Mouse (Mus musculus) thymus, postnatal 10 days (tissue): ENCODE results near the gene Hsd17b6.
"Not testable (repeated sequence)": the region's sequence is repeated elsewhere in the genome, so short reads cannot be mapped to it uniquely, and the experiment has no call there.

Experiments
- DNase-seq, 2 experiments: peaks; one replicate each; pipeline ENCODE4 v3.0.0; 2021; ENCODE audit warnings: low spot score in 2 of 2

Gene Hsd17b6

DNA sequence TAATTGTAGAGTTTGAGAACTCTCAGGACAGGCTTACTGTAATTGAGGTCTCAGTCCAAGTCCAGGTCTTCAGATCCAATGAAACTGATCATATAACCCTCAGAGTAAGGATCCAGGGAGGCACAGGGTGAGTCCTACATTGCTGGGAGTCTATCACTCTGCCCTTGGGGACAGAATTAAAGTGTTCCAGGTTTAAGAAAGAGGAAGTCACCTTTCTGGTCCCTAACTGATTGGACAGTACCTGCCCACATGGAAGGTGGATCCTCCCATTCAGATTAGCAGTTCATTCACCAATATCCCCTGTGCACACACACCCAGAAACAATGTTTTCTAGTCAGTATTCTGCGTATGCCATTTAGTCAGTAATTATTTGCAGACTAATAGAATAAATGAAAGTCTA is at the start of gene Hsd17b6:
Hsd17b6 (minus strand) TSS at position 166 of the 400 bp plus-strand sequence.
- DNase-seq = no peak

DNA sequence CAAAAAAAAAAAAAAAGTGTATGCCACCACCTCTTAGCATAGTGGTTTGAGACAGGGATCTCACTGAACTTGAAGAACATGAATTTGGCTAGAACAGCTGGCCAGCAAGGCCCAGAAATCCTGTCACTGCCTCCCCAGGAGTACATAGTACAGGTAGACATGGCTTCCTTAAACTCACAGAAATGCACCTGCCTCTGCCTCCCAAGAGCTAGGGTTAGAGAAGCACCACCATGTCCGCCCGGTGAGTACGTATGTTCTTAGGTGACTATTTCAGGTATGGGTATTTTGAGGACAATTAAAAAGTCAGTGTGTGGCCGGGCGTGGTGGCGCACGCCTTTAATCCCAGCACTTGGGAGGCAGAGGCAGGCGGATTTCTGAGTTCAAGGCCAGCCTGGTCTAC is 45.6 kb upstream of the Hsd17b6 start:
- DNase-seq = no peak

DNA sequence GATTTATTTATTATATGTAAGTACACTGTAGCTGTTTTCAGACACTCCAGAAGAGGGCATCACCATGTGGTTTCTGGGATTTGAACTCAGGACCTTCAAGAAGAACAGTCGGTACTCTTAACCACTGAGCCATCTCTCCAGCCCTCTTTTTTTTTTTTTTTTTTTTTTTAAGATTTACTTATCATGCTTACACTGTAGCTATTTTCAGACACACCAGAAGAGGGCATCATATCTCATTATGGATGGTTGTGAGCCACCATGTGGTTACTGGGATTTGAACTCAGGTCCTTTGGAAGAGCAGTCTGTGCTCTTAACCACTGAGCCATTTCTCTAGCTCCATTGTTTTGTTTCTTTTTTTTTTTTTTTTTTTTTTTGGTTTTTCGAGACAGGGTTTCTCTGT is 44.7 kb upstream of the Hsd17b6 start:
- not testable (repeated sequence) for DNase-seq

DNA sequence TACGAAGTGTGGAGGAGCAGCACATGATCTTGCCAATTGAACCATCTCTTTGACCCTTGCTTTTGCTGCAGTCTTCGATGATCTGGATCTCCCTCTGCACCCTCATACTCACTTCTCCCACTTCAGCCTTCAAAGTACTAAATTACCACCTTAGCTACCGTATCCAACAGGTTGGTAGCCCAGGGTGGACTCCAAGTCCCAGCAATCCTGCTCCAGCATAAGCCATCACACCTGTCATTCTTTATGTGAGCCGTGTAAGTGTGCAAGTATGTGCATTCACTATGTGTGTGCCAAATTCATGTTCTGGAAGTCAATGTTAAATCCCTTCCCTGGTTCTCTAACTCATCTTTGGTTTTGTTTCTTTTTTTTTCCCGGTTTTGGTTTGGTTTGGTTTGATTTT is 44.2 kb upstream of the Hsd17b6 start:
- DNase-seq = no peak

DNA sequence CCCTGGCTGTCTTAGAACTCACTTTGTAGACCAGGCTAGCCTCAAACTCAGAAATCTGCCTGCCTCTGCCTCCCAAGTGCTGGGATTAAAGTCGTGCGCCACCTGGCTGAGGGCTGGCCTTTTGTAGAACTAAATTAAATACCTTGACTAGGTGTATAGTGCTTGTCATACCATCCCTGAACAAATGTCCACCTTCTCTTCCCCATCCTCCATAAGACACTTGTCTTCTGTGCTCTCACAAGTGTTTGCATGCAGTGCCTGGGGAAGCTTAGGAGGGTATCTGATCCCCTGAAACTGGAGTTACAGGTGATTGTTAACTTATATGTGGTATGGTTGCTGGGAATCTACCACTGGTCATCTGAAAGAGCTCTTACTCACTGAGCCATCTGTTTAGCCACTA is 42.9 kb upstream of the Hsd17b6 start:
- DNase-seq = no peak

DNA sequence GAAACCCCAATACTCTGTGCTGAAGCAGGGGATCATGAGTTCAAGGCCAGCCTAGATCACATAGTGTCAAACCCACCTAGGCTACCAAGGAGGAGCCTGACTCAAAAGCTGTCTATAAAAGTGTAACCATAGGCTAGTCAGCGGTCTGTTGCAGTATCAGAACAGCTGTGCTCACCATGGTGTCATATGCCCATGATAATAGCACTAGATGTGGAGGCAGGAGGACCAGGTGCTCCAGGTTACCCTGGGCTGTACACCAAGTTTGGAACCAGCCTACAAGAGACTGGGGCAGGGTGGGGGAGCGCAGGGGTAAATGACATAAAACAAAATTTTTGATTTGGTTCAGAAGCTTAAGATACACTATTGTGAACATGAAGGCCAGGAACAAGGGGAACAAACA is 42.3 kb upstream of the Hsd17b6 start:
- DNase-seq = no peak

DNA sequence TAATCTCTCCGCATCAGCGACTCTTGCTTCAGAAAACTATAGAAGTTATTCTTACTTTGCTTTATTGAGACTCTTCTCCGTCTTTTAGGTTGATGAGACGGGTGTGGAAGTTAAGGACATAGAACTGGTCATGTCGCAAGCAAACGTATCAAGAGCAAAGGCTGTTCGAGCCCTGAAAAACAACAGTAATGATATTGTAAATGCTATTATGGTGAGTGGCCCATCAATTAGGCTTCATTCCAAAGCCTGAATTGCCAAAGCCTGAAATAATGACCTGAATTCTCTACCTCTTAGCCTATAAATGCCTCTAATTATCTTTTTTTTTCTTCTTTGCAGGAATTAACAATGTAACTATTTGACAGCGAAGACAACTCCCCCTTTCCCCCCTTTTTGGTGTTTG is 40.7 kb upstream of the Hsd17b6 start:
- DNase-seq = no peak

DNA sequence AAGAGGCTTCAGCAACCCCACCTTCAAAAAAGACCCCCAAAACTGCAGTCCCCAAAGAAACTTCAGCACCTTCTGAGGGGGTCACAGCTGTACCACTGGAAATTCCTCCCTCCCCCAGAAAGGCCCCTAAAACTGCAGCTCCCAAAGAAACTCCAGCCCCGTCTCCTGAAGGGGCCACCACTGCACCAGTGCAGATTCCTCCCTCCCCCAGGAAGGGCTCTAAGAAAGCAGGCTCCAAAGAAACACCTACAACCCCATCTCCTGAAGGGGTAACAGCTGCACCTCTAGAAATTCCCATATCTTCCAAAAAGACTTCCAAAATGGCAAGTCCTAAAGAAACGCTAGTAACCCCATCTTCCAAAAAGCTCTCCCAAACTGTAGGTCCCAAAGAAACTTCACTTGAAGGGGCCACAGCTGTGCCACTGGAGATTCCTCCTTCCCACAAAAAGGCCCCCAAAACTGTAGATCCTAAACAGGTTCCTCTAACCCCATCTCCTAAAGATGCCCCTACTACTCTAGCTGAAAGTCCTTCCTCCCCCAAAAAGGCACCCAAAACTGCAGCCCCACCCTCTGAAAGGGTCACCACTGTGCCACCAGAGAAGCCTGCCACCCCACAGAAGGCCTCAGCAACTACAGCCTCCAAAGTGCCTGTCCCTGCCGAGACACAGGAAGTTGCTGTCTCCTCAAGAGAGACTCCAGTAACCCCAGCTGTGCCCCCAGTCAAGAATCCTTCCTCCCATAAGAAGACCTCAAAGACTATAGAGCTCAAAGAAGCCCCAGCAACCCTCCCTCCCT is 35.8 kb upstream of the Hsd17b6 start:
- peak; percentile 34 to 51 for DNase-seq

DNA sequence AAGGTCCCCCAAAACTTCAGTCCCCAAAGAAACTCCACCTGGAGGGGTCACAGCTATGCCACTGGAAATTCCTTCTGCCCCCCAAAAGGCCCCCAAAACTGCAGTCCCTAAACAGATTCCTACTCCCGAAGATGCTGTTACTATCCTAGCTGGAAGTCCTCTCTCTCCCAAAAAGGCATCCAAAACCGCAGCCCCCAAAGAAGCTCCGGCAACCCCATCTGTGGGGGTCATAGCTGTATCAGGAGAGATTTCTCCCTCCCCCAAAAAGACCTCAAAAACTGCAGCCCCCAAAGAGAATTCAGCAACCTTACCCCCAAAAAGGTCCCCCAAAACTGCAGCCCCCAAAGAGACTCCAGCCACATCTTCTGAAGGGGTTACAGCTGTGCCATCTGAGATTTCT is 35.1 kb upstream of the Hsd17b6 start:
- no peak for DNase-seq

DNA sequence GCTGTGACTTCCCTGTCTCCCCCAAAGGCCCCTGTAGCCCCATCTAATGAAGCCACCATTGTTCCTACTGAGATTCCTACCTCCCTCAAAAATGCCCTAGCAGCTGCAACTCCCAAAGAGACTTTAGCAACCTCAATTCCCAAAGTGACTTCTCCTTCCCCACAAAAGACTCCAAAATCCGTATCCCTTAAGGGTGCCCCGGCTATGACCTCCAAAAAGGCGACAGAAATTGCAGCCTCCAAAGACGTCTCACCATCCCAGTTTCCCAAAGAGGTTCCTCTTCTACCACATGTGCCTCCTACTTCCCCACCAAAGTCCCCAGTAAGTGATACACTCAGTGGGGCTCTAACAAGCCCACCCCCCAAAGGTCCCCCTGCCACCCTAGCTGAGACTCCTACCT is 34.2 kb upstream of the Hsd17b6 start:
- no peak for DNase-seq

DNA sequence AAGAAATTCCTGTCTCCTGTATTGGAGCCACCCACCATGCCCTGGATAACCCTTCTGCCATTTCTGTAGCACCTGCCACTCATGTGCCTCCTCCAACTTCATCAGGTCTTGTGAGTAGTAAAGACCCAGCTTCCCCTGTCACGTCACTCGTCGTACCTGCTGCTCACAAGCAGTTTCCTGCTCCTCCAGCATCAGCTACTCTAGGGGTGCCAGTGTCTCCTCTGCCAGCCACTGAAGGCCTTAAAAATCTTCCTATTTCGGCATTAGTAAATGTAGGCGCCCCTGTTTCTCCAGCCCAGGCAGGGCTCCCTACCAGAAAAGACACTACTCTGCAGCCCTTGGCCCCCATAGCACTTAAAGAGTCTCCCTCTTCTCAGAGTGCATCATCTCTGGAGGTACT is 32.9 kb upstream of the Hsd17b6 start:
- no peak for DNase-seq

DNA sequence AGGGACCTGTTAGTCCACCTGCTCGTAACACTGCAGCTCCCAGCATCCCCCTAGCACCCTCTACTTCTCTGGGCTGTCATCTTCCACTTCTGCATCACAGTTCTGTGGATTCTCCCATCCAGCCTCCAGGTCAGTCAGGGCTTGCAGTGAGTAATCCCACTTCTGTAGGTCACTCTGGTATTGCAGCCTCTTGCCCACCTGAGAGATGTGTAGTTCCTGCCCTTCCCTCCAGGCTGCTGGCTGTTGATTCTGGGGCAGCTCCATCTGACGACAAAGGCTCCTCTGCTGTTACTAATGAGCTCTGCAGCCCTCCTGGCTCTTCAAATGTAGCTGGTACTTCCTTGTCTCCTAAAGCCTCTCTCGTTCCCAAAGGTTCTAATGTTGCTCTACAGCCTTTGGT is 32.4 kb upstream of the Hsd17b6 start:
- no peak for DNase-seq

DNA sequence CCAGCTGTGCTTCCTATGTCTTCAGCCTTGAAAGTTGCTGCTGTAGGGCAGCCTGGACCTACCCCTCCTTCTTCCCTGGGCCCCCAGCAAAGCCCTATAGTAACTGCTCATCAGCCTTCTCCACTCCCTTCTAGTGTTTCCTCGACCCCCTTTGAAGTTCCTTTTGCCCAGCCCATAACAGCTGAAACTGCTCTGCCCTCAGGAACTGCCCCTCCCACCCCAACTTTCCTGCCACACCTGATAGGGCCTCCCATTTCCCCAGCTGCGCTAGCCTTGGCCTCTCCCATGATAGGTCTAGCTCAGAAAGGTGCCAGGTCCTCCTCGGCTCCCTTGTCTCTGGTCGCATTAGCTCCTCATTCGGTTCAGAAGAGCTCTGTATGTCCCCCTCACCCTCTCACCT is 31.8 kb upstream of the Hsd17b6 start:
- peak; percentile 26 to 33 for DNase-seq

DNA sequence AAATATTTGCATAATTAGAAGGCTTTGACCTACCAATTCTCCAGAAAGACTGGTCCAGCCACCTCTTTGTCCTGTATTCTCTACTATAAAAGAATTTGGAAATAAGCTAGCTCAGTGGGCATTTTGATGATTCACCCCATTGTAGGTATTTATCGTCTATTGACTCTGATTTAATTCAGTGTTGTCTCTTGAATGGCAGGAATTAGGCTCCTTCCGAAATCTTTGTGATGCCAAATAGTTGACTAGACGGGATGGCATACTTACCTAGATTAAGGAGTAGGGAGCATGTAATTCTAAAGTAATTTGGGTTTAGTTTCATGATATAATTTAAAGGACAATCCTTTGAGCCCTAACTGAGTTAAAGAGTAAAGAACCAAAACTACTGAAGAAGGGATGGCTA is 30.5 kb upstream of the Hsd17b6 start:
- DNase-seq = no peak

DNA sequence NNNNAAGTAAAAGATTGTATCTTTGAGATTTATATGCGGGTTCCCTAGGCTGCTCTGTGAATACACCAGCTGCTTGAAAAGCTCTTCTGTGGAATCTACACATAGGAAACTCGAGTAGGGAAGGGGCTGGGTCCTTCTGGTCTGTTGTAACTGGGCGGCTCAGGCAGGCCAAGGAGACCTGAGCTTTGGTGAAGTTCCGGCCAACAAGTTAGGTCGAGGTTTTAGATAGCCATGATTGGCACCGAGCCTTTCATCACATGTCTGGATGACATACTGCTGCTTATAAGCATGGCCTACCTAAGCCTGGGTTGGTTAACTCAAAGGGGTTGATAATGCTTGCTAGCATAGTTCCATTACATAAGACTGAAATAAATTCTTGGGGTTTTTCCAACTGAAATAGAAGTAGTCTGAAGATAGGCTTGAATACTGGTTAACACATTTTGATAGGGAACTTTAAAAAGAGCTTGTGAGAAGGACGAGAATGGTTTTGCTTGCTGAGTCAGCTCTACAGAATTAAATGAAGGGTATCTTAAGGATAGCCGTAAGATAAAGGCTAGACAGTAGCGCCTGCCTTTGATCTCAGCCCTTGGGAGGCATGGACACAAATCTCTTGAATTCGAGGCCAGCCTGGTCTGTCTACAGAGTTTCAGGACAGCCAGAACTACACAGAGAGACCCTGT is 29.5 kb upstream of the Hsd17b6 start:
- no peak for DNase-seq

DNA sequence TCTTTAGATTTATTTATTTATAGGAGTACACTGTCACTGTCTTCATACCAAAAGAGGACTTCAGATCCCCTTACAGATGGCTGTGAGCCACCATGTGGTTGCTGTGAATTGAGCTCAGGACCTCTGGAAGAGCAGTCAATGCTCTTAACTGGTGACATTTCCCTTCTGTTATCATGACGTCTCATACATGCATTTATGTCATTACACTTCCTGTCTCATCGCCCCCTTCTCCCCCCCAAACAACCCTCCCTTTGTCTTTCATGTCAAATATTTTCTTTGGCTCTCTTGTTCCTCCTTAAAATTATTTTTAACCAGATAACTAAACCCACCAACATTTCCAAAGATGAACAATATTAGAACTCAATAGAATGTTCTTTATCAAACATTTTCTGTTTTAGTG is 23.4 kb upstream of the Hsd17b6 start:
- no peak for DNase-seq

DNA sequence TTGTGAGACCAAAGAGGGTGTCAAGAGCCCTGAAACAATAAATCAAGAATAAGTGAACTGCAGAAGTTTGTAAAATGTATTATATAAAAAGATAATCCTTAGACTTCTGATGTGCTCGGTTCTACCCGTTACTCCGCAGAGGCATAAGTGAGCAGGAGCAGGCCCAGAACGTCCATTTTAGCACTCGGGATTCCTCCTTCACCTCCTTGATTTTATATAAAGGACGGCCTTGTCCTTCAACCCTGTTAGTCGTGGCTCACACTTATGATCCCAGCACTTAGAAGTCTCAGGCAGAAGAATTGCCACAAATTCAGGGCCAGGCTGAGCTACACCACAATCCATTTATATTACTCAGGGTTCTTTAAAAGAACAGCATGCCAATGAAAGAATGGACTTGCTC is 22.5 kb upstream of the Hsd17b6 start:
- DNase-seq = no peak

DNA sequence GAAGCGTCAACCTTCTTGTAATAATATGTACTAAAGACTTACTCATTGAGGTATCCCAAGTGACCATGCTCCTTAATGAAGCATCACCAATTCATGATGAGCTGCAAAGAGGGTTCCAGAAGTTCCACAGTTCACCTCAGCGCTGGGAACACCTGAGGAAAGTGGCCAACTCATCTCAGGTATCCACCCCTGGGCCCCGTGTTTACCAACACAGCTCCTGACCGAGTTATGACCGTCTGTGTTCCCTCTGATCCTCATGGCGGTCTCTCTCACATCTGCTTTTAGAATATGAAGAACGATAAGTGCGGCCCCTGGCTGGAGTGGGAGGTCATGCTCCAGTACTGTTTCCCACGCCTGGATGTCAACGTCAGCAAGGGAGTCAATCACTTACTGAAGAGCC is 16.1 kb upstream of the Hsd17b6 start:
- no peak for DNase-seq

DNA sequence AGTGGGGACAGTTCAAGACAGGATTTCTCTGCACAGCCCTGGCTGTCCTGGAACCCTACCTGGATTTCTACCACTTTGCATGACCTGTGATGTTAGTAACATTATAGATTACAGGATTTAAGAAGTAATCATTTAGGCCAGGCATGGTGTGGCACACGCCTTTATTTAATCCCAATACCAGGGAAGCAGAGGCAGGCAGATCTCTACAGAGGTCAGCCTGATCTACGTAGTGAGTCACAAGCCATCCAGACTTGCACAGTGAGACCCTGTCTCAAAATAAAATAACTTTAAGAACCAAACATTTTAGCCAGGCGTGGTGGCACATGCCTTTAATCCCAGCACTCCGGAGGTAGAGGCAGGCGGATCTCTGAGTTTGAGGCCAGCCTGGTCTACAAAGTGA is 14.8 kb upstream of the Hsd17b6 start:
- DNase-seq = no peak

DNA sequence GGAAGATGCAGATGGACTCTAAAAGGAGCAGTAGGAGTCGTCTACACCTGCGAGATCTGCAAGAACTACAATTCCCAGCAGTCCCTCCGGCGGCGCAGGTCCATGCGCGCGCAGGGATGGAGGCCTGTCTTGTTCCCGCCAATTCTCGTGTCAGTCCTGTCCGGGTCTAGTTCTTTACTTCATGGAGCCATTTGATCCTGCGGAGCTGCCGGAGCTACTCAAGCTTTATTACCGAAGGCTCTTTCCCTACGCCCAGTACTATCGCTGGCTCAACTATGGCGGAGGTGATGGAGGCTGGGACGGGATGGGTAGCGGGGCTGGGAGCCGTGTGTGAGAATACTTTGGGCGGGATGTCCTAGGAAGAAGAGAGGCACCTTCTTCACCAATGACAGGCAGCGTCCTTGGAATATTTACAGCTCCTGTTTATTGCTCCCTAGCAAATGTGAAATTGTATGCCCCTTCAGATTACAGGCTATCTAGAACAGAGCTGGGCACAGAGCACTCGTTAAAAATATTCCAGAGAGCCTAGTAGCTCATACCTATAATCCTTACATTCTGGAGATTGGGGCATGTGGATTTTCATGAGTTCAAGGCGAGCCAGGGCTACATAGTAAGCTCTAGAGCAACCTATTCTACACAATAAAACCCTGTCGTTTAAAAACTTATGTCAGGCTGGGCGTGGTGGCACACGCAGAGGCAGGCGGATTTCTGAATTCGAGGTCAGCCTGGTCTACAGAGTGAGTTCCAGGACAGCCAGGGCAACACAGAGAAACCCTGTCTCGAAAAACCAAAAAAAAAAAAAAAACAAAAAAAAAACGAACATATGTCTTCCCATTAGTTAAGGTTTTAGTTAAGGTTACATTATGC is 7.9 kb upstream of the Hsd17b6 start, which contains the start of gene Prim1:
Prim1 (plus strand) TSS at position 101 of the 867 bp plus-strand sequence.
- peak; percentile 76 to 79 for DNase-seq

DNA sequence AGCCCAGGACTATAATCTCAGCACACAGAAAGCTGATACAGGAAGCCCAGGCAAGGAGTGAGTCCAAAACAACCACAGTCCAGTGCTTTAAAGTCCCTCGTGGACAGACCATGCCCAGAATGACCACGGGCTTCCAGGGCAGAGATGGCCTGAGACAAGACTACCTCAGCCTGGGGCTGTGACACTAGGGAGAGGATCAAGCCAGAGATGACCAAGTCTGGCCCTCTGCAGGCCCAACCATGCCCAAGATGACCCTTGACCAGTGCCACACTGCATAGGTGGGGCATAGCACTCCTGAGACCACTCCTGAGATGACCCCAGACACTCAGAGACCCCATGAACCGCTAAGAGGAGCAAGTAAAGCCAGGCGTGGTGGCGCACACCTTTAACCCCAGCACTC is 2.3 kb upstream of the Hsd17b6 start:
- DNase-seq = no peak

DNA sequence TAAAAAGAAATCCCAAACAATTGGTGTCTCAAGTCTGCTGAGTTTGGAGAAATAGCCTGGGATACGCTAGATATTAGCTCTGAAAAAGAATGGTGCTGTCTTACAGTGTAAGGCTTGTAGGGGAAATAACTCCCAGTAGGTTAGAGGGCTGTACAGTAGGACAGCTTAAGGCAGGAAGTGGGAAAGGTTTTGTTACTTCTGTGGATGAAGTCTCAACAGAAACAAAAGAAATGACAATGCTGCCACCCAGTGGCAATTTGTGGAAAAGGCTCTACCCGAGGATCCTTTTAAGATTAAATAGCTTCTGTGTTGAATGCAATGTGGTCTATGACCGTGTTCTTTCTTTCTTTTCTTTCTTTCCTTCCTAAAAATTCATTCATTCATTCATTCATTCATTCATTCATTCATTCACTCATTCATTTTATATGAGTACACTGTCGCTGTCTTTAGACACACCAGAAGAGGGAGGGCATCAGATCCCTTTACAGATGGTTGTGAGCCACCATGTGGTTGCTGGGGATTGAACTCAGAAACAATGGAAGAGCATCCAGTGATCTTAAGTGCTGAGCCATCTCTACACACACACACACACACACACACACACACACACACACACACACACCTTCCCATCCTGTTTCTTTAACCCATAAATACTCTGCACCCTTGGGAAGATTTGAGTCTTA is 937 bp upstream of the Hsd17b6 start:
- peak; percentile 64 to 82 for DNase-seq
